Mouse (Mus musculus) small intestine, adult 10 weeks (tissue): Measurements from ENCODE around the gene Plcd1. TPM values are rescaled to one million over a fixed set of nuclear protein-coding genes. Genes with fewer than 3 reads are reported as not detected.

Source experiments
- polyA plus RNA-seq: library from polyadenylated mRNA; stranded (reverse); fragments of 350-450 nt; fragmentation: Illumina TruSeq; extraction: RNeasy Lipid Tissue Mini Kit (QIAGEN cat#74804); gene quantifications from one replicate; pipeline ENCODE4 v1.2.3, GENCODE M21; 2014; ENCODE audit warnings: low replicate concordance

The Plcd1 gene
- polyA plus RNA-seq, result 0.41 TPM

GRCm38 (mm10) chr9:119093419-119094295, at the start of gene Plcd1:
Gene Plcd1, minus strand, starts transcription at chr9:119093502.

GRCm38 (mm10) chr9:119101992-119102782, 8.9 kb upstream of the Plcd1 start, which contains the start of gene Dlec1:
Gene Dlec1, plus strand, starts transcription at chr9:119102478.

GRCm38 (mm10) chr9:119052154-119052944, 41.0 kb downstream of the Plcd1 start, which contains the start of gene Vill:
Gene Vill, plus strand, starts transcription at chr9:119052778.

Other genes starting within 250 kb of the Plcd1 start
- 15.0 TPM for gene Ctdspl, start 167.0 kb downstream of the Plcd1 start, polyA plus RNA-seq
- gene Vill, start 40.7 kb downstream of the Plcd1 start, polyA plus RNA-seq, result not detected
- gene Dlec1, start 9.0 kb upstream of the Plcd1 start, polyA plus RNA-seq, result not detected
- 0.26 TPM for gene Acaa1b, start 63.6 kb upstream of the Plcd1 start, polyA plus RNA-seq
- gene Gm47289, start 65.7 kb upstream of the Plcd1 start, polyA plus RNA-seq, result not detected
- not detected for gene Slc22a13, start 115.6 kb upstream of the Plcd1 start, polyA plus RNA-seq
- gene Oxsr1, start 228.9 kb upstream of the Plcd1 start, polyA plus RNA-seq, result 45.1 TPM
- 4.6 TPM for gene Acaa1a, start 246.2 kb upstream of the Plcd1 start, polyA plus RNA-seq
- gene Myd88, start 247.9 kb upstream of the Plcd1 start, polyA plus RNA-seq, result 7.0 TPM